Mouse (Mus musculus) urinary bladder, postnatal 10 days (tissue): ENCODE results near the gene Reps2.

Source experiments
- DNase-seq: peaks from one replicate; pipeline ENCODE4 v3.0.0; 2022; ENCODE audit warnings: low spot score

Reps2 gene

GRCm38 (mm10) chrX:162589173-162589805, 54.2 kb downstream of the Reps2 start:
- no peak for DNase-seq

- no peak for DNase-seq
Observed at GRCm38 (mm10) chrX:162584349-162584748, 59.1 kb downstream of the Reps2 start.

- no peak for DNase-seq
Observed at GRCm38 (mm10) chrX:162580521-162580920, 62.9 kb downstream of the Reps2 start.

- DNase-seq, result no peak
Observed at GRCm38 (mm10) chrX:162568439-162568838, 75.0 kb downstream of the Reps2 start.

GRCm38 (mm10) chrX:162565501-162565900, 77.9 kb downstream of the Reps2 start:
- DNase-seq, result no peak

GRCm38 (mm10) chrX:162556459-162556841, 87.0 kb downstream of the Reps2 start:
- DNase-seq, result no peak

- DNase-seq, result no peak
Observed at GRCm38 (mm10) chrX:162555729-162556458, 87.6 kb downstream of the Reps2 start.

- DNase-seq, result no peak
Observed at GRCm38 (mm10) chrX:162554513-162554912, 88.9 kb downstream of the Reps2 start.

GRCm38 (mm10) chrX:162552383-162552782, 91.1 kb downstream of the Reps2 start:
- no peak for DNase-seq

GRCm38 (mm10) chrX:162545037-162545436, 98.4 kb downstream of the Reps2 start:
- DNase-seq, result no peak

- no peak for DNase-seq
Observed at GRCm38 (mm10) chrX:162542576-162543227, 100.7 kb downstream of the Reps2 start.

- DNase-seq, result no peak
Observed at GRCm38 (mm10) chrX:162541961-162542360, 101.5 kb downstream of the Reps2 start.

GRCm38 (mm10) chrX:162531016-162531415, 112.4 kb downstream of the Reps2 start:
- DNase-seq, result no peak

GRCm38 (mm10) chrX:162527240-162527639, 116.2 kb downstream of the Reps2 start:
- no peak for DNase-seq

GRCm38 (mm10) chrX:162521831-162522514, 121.5 kb downstream of the Reps2 start:
- no peak for DNase-seq

GRCm38 (mm10) chrX:162521197-162521596, 122.3 kb downstream of the Reps2 start:
- DNase-seq, result no peak

- DNase-seq, result no peak
Observed at GRCm38 (mm10) chrX:162520374-162520773, 123.1 kb downstream of the Reps2 start.

GRCm38 (mm10) chrX:162510426-162510980, 132.9 kb downstream of the Reps2 start:
- DNase-seq, result no peak

- no peak for DNase-seq
Observed at GRCm38 (mm10) chrX:162505186-162505585, 138.3 kb downstream of the Reps2 start.

GRCm38 (mm10) chrX:162503436-162503835, 140.0 kb downstream of the Reps2 start:
- no peak for DNase-seq

- no peak for DNase-seq
Observed at GRCm38 (mm10) chrX:162500962-162501361, 142.5 kb downstream of the Reps2 start.

- DNase-seq, result no peak
Observed at GRCm38 (mm10) chrX:162496485-162496884, 147.0 kb downstream of the Reps2 start.
